Mouse (Mus musculus): Measurements from ENCODE around the gene Klk5.
A peak's percentile ranks its signal among the peaks of the same experiment; 100 is the strongest.

Klk5 gene

DNA sequence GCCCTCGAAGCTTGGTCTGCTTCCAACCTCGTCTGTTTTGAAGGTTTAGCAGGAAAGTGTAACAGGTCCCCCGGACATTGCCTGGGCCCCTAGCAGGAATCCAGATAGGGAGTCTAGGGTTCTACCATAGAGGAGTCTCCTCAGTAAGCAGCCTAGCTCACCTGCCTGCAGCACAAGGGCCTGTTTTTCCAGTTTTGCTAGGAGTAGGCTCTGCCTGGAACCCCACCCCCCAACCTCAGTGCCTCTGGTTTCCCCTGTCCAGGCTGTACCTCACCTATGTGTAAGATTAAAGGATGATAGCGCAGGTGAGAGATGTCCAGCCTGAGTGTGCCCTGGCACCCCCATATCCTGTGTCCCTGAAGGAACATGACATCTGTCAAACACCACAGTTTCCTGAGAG is 34.7 kb downstream of the Klk5 start:
- no peak for DNase-seq (ENCODE audit: extremely low spot score, low spot score)

GRCm38 (mm10) chr7:43878281-43878680 is 36.5 kb downstream of the Klk5 start:
- no peak for DNase-seq (ENCODE audit: extremely low spot score, low spot score)

GRCm38 (mm10) chr7:43880912-43881311 is 39.1 kb downstream of the Klk5 start, which contains the start of gene Klk4:
Klk4 (plus strand) TSS chr7:43881160.
- no peak for DNase-seq (ENCODE audit: extremely low spot score, low spot score)

GRCm38 (mm10) chr7:43882346-43882745 is 40.6 kb downstream of the Klk5 start:
- DNase-seq (ENCODE audit: extremely low spot score, low spot score): no peak

- no peak for DNase-seq (ENCODE audit: extremely low spot score, low spot score)
These were observed 41.0 kb downstream of the Klk5 start for GRCm38 (mm10) chr7:43882811-43883210.

GRCm38 (mm10) chr7:43883547-43883946 is 41.8 kb downstream of the Klk5 start:
- DNase-seq (ENCODE audit: extremely low spot score, low spot score): peak; percentile 53

- no peak for DNase-seq (ENCODE audit: extremely low spot score, low spot score)
These were observed 49.6 kb downstream of the Klk5 start for GRCm38 (mm10) chr7:43891365-43891764.

DNA sequence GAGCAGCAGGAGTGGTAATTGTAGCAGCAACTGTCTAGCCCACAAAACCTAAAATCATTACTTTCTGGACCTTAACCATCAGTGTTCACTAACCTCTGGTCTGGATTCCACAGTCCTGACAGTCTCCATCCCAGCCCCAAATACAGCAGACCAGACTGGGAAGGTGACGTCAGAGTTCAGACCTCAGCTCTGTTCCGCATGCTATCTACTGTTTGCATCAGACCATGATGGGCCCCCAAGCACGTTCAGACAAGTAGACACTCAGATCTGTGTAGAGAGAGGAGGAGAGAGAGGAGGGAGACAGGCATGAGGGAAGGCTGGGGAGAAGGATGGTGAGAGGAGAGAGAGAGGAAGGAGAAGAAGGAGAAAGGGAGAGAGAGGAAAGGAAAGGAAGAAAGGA is 50.0 kb downstream of the Klk5 start:
- DNase-seq (ENCODE audit: extremely low spot score, low spot score): no peak

DNA sequence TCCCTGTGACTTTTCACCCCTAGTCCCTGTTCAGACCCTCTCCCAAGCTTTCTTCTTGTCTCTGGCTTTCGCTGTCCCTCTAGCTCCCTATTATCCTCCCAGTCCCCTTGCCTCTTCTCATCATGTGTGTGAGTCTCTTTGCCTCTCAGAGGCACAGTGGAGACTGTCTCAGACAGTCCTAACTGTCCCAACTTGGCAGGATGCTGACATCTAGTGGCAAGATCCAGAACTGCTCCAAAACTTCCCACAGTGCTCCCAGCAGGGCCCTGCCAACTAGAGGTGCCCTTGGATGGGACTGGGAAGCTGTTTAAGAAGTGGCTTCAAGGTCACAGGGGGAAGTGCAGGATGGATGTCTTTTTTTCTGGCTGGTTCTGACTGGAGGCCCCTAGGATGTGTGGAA is 53.1 kb downstream of the Klk5 start:
- DNase-seq (ENCODE audit: extremely low spot score, low spot score): peak; percentile 85

Data from neural tube, embryonic 10.5 days (tissue).